8 mouse cellular contexts compared by ENCODE assay signal in genomic region chr5:65213321-65213720, GRCm38 (mm10). TPM values are rescaled to one million over a fixed set of nuclear protein-coding genes. Genes with fewer than 3 reads are reported as not detected.
DNase-seq lines count a peak whose midpoint lies in the region; ATAC-seq and TF ChIP-seq lines count a peak whose summit lies in the region.

No protein-coding gene starts in this region.

- TF ChIP-seq POLR2A in testis, adult 2 months (IDR thresholded peaks at IDR 0.05; ENCODE audit: control insufficient read depth, low read depth, low read length) = no peak

- peak; percentile 32 for DNase-seq in forebrain, embryonic 10.5 days (ENCODE audit: extremely low spot score, low spot score)
- no peak for DNase-seq in testis, postnatal 14 days (ENCODE audit: low spot score)
- peak; percentile 72 for DNase-seq in embryo, embryonic 11 days
- peak; percentile 79 for DNase-seq in kidney, postnatal 0 days (ENCODE audit: low spot score)
- DNase-seq in urinary bladder, adult 2 months (ENCODE audit: low spot score) = no peak

- no peaks in the 10 kb centered on the region for H3K9me3 ChIP-seq in forebrain, embryonic 10.5 days
- H3K9me3 ChIP-seq in forebrain, embryonic 16.5 days (ENCODE audit: control insufficient read depth, low read length) = no peaks in the 10 kb centered on the region
- no peaks in the 10 kb centered on the region for H3K9me3 ChIP-seq in kidney, postnatal 0 days (replicated peaks; ENCODE audit: low read length)

- no peaks in the 10 kb centered on the region for H3K4me1 ChIP-seq in forebrain, embryonic 10.5 days
- H3K4me1 ChIP-seq in forebrain, embryonic 16.5 days (replicated peaks; ENCODE audit: control insufficient read depth, insufficient read depth, low read length) = no peaks in the 10 kb centered on the region
- H3K4me1 ChIP-seq in testis, adult 2 months (ENCODE audit: control insufficient read depth, insufficient read depth, low read length) = no peaks in the 10 kb centered on the region
- H3K4me1 ChIP-seq in kidney, postnatal 0 days (replicated peaks; ENCODE audit: insufficient read depth, low read length) = no peaks in the 10 kb centered on the region

- no peak overlapping the region for H3K9ac ChIP-seq in forebrain, embryonic 16.5 days (replicated peaks; ENCODE audit: low read depth, low read length)
- H3K9ac ChIP-seq in kidney, postnatal 0 days (ENCODE audit: low read depth, low read length) = no peak overlapping the region

- H3K36me3 ChIP-seq in forebrain, embryonic 10.5 days (replicated peaks) = no peaks in the 10 kb centered on the region
- no peaks in the 10 kb centered on the region for H3K36me3 ChIP-seq in forebrain, embryonic 16.5 days (ENCODE audit: control insufficient read depth, insufficient read depth)
- 0 out of 2 replicates have a peak, but pooled peaks cover 2% of the 10 kb centered on the region for H3K36me3 ChIP-seq in testis, adult 2 months (ENCODE audit: control insufficient read depth, insufficient read depth, low read length)
- 0 out of 2 replicates have a peak, but pooled peaks cover 4% of the 10 kb centered on the region for H3K36me3 ChIP-seq in kidney, postnatal 0 days (ENCODE audit: insufficient read depth, low read length)

- H3K4me2 ChIP-seq in forebrain, embryonic 16.5 days (ENCODE audit: low read length) = no peak overlapping the region
- H3K4me2 ChIP-seq in kidney, postnatal 0 days (ENCODE audit: low read length) = no peak overlapping the region

- no peak overlapping the region for H3K4me3 ChIP-seq in forebrain, embryonic 10.5 days
- no peak overlapping the region for H3K4me3 ChIP-seq in forebrain, embryonic 16.5 days (replicated peaks; ENCODE audit: low read length)
- H3K4me3 ChIP-seq in testis, adult 2 months (ENCODE audit: control insufficient read depth, low read depth, low read length) = no peak overlapping the region
- no peak overlapping the region for H3K4me3 ChIP-seq in kidney, postnatal 0 days (replicated peaks; ENCODE audit: low read depth, low read length)

- WGBS in forebrain, embryonic 10.5 days = 23% methylated on average over 7 of the region's 7 CpGs
- 17% methylated on average over 7 of the region's 7 CpGs for WGBS in forebrain, embryonic 16.5 days
- WGBS in kidney, postnatal 0 days = 19% methylated on average over 7 of the region's 7 CpGs

- ATAC-seq in forebrain, embryonic 16.5 days = no peak
- peak; percentile 49; the same call in 1 of the 2 replicates for ATAC-seq in kidney, postnatal 0 days (replicated peaks; ENCODE audit: low FRiP score, low read depth)
- peak; percentile 85 for ATAC-seq in monocyte, adult 5-6 weeks (replicated peaks; ENCODE audit: insufficient number of reproducible peaks, low FRiP score, low TSS enrichment, poor library complexity, severe bottlenecking)

- no peaks in the 10 kb centered on the region for H3K27me3 ChIP-seq in forebrain, embryonic 10.5 days (ENCODE audit: poor library complexity, severe bottlenecking)
- H3K27me3 ChIP-seq in forebrain, embryonic 16.5 days (replicated peaks; ENCODE audit: control insufficient read depth, insufficient read depth, low read length) = no peaks in the 10 kb centered on the region
- no peaks in the 10 kb centered on the region for H3K27me3 ChIP-seq in testis, adult 2 months (ENCODE audit: control insufficient read depth, insufficient read depth, low read length)
- no peaks in the 10 kb centered on the region for H3K27me3 ChIP-seq in kidney, postnatal 0 days (ENCODE audit: insufficient read depth, low read length)

- H3K27ac ChIP-seq in forebrain, embryonic 10.5 days = no peak overlapping the region
- no peak overlapping the region for H3K27ac ChIP-seq in forebrain, embryonic 16.5 days (ENCODE audit: low read length)
- no peak overlapping the region for H3K27ac ChIP-seq in testis, adult 2 months (ENCODE audit: control insufficient read depth, insufficient read depth, low read depth, low read length)
- H3K27ac ChIP-seq in kidney, postnatal 0 days = no peak overlapping the region

- peak; percentile 76; the same call in 1 of the 2 replicates for TF ChIP-seq CTCF in testis, adult 2 months (IDR thresholded peaks at IDR 0.05; ENCODE audit: control insufficient read depth, insufficient read depth, insufficient replicate concordance, low read depth, low read length)
- TF ChIP-seq CTCF in kidney, postnatal 0 days (IDR thresholded peaks at IDR 0.05; ENCODE audit: low read depth) = peak; percentile 92

RNA-seq across cellular contexts. Expression of gene Wdr19, which starts 13.8 kb away (rescaled TPM):
- polyA plus RNA-seq in forebrain, embryonic 10.5 days (2016; fragmentation: Nextera tagmentation; extraction: Ambion mirVana) = 12.8 and 13.7 TPM in 2 replicates
- polyA plus RNA-seq in forebrain, embryonic 16.5 days (2015; fragmentation: Nextera tagmentation; extraction: Ambion mirVana) = 13.6 and 14.9 TPM in 2 replicates
- polyA plus RNA-seq in testis, adult 2 months (2012; rRNA removed) = 19.4 and 20.2 TPM in 2 replicates
- polyA plus RNA-seq in kidney, postnatal 0 days (2015; fragmentation: Nextera tagmentation; extraction: Ambion mirVana) = 9.9 and 10.2 TPM in 2 replicates
- total RNA-seq in monocyte, adult 5-6 weeks (2017) = 0.29 to 3.3 TPM (median 1.1 TPM) in 3 replicates
- 9.9 and 10.3 TPM in 2 replicates for polyA plus RNA-seq in urinary bladder, adult 2 months (2012; rRNA removed)

Comparison
In these comparisons a context has a peak if more than half of its experiments do, and no peak if none do; other contexts are left out.
1. DNase-seq: peak in forebrain, embryonic 10.5 days (single experiment), embryo, embryonic 11 days (single experiment) and kidney, postnatal 0 days (single experiment); none in testis, postnatal 14 days (single experiment) and urinary bladder, adult 2 months (single experiment).